Mouse (Mus musculus) C2C12 (cell line): Measurements from ENCODE around the gene Fbxl14.

Source experiments
- CEBPB ChIP-seq: IDR thresholded peaks from one replicate; pipeline ENCODE4 v1.6.1; 2011; ENCODE audit warnings: low read depth, mild to moderate bottlenecking, control low read depth, moderate library complexity
- CTCF ChIP-seq: IDR thresholded peaks from one replicate; pipeline ENCODE4 v1.5.1; 2011; ENCODE audit not compliant: control insufficient read depth, insufficient read depth, insufficient read length
- FOSL1 ChIP-seq: IDR thresholded peaks from one replicate; pipeline ENCODE4 v1.8.0; 2011; ENCODE audit warnings: mild to moderate bottlenecking, low read length; ENCODE audit not compliant: poor library complexity, insufficient read depth, severe bottlenecking
- MAX ChIP-seq: IDR thresholded peaks from one replicate; pipeline ENCODE4 v1.6.1; 2011; ENCODE audit warnings: mild to moderate bottlenecking, control low read depth
- MYOG ChIP-seq: IDR thresholded peaks from one replicate; pipeline ENCODE4 v1.6.1; 2011; ENCODE audit not compliant: control insufficient read depth, insufficient read length; ENCODE audit errors: extremely low read depth
- USF1 ChIP-seq: IDR thresholded peaks from one replicate; pipeline ENCODE4 v1.6.1; 2011; ENCODE audit warnings: low read depth, mild to moderate bottlenecking, control low read depth, moderate library complexity

DNA sequence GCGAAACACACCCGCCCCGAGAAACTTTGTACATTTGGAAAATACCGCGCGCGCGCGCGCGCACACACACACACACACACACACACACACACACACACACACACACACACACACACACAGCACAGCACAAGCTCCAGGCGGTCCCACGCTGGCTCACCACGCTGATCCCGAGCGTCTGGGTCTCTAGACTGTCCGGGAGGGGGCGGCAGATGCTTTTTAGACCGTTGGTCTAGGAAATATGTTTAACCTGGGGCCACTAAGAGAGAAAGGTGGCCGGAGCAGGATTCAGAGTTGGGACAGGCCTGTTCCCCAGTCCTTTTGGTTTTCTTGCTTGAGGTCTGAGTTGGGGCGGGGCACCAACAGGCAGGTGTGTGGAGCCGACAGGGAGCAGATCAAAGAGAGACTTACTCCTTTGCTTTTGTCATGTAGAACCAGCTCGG is 30.4 kb upstream of the Fbxl14 start:
- TF ChIP-seq CTCF (no peak), CEBPB (no peak), MYOG (no peak), USF1 (no peak), MAX (no peak), FOSL1 (no peak)
